Mouse (Mus musculus) heart, adult 2 months (tissue): Measurements from ENCODE around the gene Pigq.

ENCODE experiments used
- CTCF ChIP-seq: fragments of 200-600 bp; IDR thresholded peaks from 2 replicates; pipeline ENCODE4 v1.8.1; 2022; ENCODE audit warnings: antibody characterized with exemption, mild to moderate bottlenecking, moderate library complexity
- EP300 ChIP-seq: fragments of 200-500 bp; IDR thresholded peaks from 2 replicates; pipeline ENCODE4 v1.6.1; 2011; ENCODE audit warnings: low read depth, low read length, control low read depth; ENCODE audit not compliant: insufficient read depth
- POLR2A ChIP-seq: fragments of 200-500 bp; IDR thresholded peaks from 2 replicates; pipeline ENCODE4 v1.6.1; 2011; ENCODE audit warnings: mild to moderate bottlenecking, low read depth, low read length, control low read depth; ENCODE audit not compliant: insufficient read depth

- TF ChIP-seq EP300, result no peak
- TF ChIP-seq POLR2A, result no peak
- no peak for TF ChIP-seq CTCF
Measured at GRCm38 (mm10) chr17:25949981-25950380, 5.2 kb upstream of the Pigq start.
